Mouse (Mus musculus) G1E (cell line): ENCODE results near the gene Rsrc1. TPM values are rescaled to one million over a fixed set of nuclear protein-coding genes. Genes with fewer than 3 reads are reported as not detected.

ENCODE experiments used
- ATAC-seq: 2 replicates; pipeline ENCODE4 v1.8.0; 2016; ENCODE audit warnings: mild to moderate bottlenecking; ENCODE audit not compliant: insufficient number of reproducible peaks, poor library complexity, low FRiP score, severe bottlenecking; ENCODE audit errors: extremely low read depth
- DNase-seq: peaks from one replicate; pipeline ENCODE4 v3.0.0; 2012; ENCODE audit warnings: low spot score
- H3K27me3 ChIP-seq: 2 replicates; pipeline ENCODE4 v1.6.1; 2012; ENCODE audit warnings: mild to moderate bottlenecking, low read length, inconsistent platforms; ENCODE audit not compliant: insufficient read depth
- H3K36me3 ChIP-seq: replicated peaks from 2 replicates; pipeline ENCODE3; 2012; ENCODE audit warnings: mild to moderate bottlenecking, inconsistent platforms
- H3K4me1 ChIP-seq: 2 replicates; pipeline ENCODE4 v1.6.1; 2012; ENCODE audit warnings: low read depth, low read length, inconsistent platforms, mixed read lengths; ENCODE audit not compliant: insufficient read depth
- H3K4me3 ChIP-seq: 2 replicates; pipeline ENCODE4 v1.5.1; 2012; ENCODE audit warnings: low read depth, mild to moderate bottlenecking, inconsistent platforms, low read length, moderate library complexity, mixed read lengths
- H3K9me3 ChIP-seq: replicated peaks from 2 replicates; pipeline ENCODE4 v1.6.1; 2012; ENCODE audit warnings: inconsistent platforms
- CTCF ChIP-seq: IDR thresholded peaks from 2 replicates; pipeline ENCODE4 v1.5.1; 2012; ENCODE audit warnings: low read depth, low read length, inconsistent platforms, mixed read lengths
- GATA1 ChIP-seq: IDR thresholded peaks from 2 replicates; pipeline ENCODE4 v1.6.1; 2012; ENCODE audit warnings: borderline replicate concordance, low read length, inconsistent platforms, mixed read lengths
- GATA2 ChIP-seq: IDR thresholded peaks from 2 replicates; pipeline ENCODE4 v1.6.1; 2012; ENCODE audit warnings: low read depth, low read length, inconsistent platforms, borderline replicate concordance
- POLR2AphosphoS5 ChIP-seq: IDR thresholded peaks from 2 replicates; pipeline ENCODE4 v1.6.1; 2012; ENCODE audit warnings: low read depth, low read length, inconsistent platforms; ENCODE audit not compliant: insufficient replicate concordance
- TAL1 ChIP-seq: conservative IDR thresholded peaks from 2 replicates; pipeline ENCODE4 v1.6.1; 2012; ENCODE audit warnings: low read depth, low read length, inconsistent platforms, mixed read lengths
- polyA plus RNA-seq: library from polyadenylated mRNA; stranded (reverse); fragments of >175 nt; gene quantifications from 2 replicates; pipeline ENCODE4 v1.2.3, GENCODE M21; 2012
- total RNA-seq, 2 experiments: library from RNA; stranded (forward) in 1 of 2; stranded (reverse) in 1 of 2; fragments of 200-1000 nt in 1 of 2; fragments of >200 nt in 1 of 2; fragmentation: Nextera tagmentation in 1 of 2; gene quantifications; 2 replicates each; pipeline ENCODE4 v1.2.3; 2014 to 2017

Gene Rsrc1
- total and polyA plus RNA-seq, 3 experiments: 21.9 to 63.7 (median 43.0) TPM

DNA sequence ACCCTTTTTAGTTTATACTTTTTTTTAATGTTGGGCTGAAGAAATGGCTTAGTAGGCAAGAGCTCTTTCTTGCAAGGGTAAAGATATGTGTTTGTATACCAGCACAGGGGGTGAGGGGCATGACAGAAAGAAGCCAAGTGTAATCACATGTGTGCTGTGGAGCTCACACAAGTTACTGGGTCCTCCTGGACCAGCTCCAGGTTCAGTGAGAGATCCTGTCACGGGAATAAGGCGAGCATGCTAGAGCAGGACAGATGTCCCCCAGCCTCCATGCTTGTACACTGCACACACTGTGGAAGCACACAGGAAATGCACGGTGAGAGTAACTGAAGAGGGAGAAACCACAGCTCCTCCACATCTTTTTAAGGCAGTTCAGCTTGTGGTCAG, 371.6 kb downstream of the Rsrc1 start:
- ATAC-seq (no peak), DNase-seq (no peak)
- no peak for TF ChIP-seq GATA1
- no peak for TF ChIP-seq CTCF
- Histone ChIP-seq H3K4me1 (no peaks in the 10 kb centered on the region), H3K9me3 (no peaks in the 10 kb centered on the region), H3K36me3 (peaks cover 26% of the 10 kb centered on the region), H3K4me3 (no peak overlapping the region), H3K27me3 (no peaks in the 10 kb centered on the region)

DNA sequence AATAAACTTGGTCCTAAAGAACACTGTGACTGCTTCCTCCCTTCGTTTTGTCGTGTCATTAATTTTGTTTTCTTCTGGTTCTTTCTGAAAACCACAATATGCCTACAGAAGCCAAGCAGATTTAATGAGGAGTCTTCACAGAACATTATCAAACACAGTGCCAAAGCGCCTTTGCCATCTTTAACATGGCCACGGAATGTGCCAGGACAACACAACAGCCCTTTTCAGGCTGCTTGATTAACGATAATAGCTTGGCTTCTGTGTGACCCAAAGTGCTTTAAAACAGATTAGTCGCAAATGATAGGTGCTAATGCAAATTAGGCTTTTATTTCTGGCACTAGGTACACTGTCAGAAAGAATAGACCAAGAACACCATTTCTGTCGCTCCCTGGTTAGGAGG, 377.2 kb downstream of the Rsrc1 start:
- no peak overlapping the region for H3K4me3 ChIP-seq
- no peak for ATAC-seq
- H3K4me1 ChIP-seq: no peaks in the 10 kb centered on the region
- H3K36me3 ChIP-seq: peaks cover 22% of the 10 kb centered on the region
- DNase-seq: no peak
- H3K9me3 ChIP-seq: no peaks in the 10 kb centered on the region
- TF ChIP-seq GATA2 (no peak), TAL1 (no peak), POLR2AphosphoS5 (no peak), CTCF (no peak)
- H3K27me3 ChIP-seq: no peaks in the 10 kb centered on the region

DNA sequence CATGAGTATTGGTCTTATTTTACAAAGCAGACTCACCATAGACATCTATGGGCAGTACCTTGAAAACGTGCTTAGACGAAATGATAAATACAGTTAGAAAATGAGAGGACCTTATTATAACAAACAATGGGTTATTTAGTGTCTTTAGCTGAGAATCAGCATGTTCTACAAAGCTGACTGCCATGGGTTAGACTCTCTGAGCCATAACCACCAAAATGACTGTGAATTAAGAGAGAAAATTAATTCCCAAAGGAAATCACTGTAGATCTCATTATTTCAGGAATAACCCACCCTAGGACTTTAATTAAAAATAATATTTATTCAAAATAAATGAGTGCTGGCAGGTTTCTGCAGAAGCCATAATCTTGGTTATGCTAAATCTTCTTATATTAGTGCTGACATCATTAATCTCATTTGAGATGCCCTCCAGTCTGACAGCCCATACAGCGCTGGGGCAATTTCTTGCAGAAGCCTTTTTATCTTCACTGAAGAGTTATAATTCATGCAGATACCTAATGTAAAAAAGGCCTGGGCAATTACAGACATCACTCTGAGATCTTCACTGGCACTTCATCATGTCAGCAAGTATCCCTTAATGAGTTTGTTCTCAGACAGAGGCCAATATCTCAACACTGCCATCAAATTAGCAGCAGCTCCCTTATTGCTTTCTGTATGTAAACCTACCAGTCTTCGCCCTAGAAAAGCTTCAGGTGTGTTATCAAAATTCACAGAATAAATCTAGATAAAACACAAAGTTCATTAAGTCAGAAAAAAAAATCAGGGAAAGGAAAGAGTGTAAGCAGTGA, 385.1 kb downstream of the Rsrc1 start:
- DNase-seq: no peak
- Histone ChIP-seq H3K36me3 (peaks cover 2% of the 10 kb centered on the region), H3K4me1 (no peaks in the 10 kb centered on the region), H3K27me3 (0 out of 2 replicates have a peak, but pooled peaks cover 2% of the 10 kb centered on the region), H3K4me3 (no peak overlapping the region), H3K9me3 (no peaks in the 10 kb centered on the region)
- no peak for TF ChIP-seq TAL1
- no peak for ATAC-seq

DNA sequence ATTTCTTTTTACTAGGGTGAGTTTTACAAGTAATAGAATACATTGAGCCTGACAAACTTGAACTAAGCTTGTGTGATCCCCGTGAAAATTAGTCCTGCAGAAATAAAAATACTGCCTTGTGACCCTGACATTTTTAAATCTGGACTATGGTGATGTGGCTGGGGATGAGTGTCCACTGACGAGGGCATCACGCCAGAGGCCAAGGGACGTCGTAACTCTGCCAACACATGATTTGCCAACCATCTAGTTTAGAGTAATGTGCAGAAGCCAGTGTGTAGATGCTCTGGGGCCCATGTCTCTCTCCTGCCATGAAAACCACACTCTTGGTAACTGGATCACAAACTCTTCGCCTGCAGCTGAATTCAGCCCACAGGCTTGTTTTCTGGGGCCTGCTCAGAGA, 386.3 kb downstream of the Rsrc1 start:
- no peak for ATAC-seq
- no peak for DNase-seq
- H3K9me3 ChIP-seq: no peaks in the 10 kb centered on the region
- TF ChIP-seq POLR2AphosphoS5: no peak
- H3K27me3 ChIP-seq: 0 out of 2 replicates have a peak, but pooled peaks cover 2% of the 10 kb centered on the region
- H3K4me3 ChIP-seq: no peak overlapping the region
- H3K4me1 ChIP-seq: no peaks in the 10 kb centered on the region
- H3K36me3 ChIP-seq: no peaks in the 10 kb centered on the region

DNA sequence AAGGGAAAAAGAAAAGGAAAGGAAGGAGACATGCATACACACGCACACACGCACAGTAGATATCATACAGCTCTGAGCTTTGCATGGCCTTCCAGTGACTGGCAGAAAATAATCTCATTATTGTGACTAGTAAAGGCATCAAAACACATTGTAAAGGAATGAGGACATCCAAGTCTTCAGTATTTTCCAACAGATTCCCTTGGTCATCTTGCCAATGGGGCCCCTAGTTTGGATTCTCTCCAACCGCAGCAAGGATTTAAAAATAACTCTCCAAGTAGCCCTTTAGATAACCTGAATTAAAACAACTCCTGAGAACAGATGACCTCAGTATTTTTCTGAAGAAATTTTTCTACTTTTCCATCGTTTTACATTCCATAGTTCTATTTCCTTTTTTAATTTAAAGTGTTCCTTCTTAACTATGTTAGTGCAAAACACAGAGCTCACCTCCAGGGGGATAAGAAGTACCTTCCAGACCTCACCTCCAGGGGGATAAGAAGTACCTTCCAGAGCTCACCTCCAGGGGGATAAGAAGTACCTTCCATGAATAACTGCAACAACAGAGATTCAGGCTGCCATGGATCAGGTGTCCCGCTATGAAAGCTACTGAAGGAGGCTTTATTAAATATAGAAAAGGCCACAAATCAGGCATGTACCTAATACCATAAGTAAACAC, 388.4 kb downstream of the Rsrc1 start:
- peaks cover 8% of the 10 kb centered on the region; the same call in 1 of the 2 replicates for H3K27me3 ChIP-seq
- DNase-seq: no peak
- no peak overlapping the region for H3K4me3 ChIP-seq
- no peaks in the 10 kb centered on the region for H3K4me1 ChIP-seq
- no peak for ATAC-seq
- H3K9me3 ChIP-seq: peaks cover 5% of the 10 kb centered on the region; the same call in 1 of the 2 replicates
- no peaks in the 10 kb centered on the region for H3K36me3 ChIP-seq
- TF ChIP-seq TAL1 (no peak), CTCF (no peak), POLR2AphosphoS5 (no peak), GATA1 (no peak), GATA2 (no peak)

DNA sequence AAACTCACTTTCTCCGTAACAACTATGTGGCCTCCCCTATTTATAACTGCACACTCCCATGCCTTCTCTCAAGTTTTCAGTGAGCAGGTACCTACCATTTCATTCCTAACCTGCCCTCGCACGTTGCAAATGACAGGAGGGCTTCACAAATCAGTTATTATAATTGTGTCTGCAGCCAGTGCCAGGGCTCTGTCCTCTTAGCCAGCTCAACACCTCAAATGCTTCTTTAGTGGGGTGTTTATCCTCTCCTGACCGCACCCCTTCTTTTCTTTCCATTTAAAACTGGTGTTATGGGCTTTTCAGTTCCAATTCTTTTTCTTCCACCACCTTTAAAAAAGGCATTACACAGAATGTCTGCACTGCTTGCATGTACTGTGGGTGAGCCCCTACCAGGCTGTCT, 391.0 kb downstream of the Rsrc1 start:
- ATAC-seq: no peak
- TF ChIP-seq GATA2 (no peak), TAL1 (no peak), GATA1 (no peak), CTCF (no peak), POLR2AphosphoS5 (no peak)
- no peak for DNase-seq

DNA sequence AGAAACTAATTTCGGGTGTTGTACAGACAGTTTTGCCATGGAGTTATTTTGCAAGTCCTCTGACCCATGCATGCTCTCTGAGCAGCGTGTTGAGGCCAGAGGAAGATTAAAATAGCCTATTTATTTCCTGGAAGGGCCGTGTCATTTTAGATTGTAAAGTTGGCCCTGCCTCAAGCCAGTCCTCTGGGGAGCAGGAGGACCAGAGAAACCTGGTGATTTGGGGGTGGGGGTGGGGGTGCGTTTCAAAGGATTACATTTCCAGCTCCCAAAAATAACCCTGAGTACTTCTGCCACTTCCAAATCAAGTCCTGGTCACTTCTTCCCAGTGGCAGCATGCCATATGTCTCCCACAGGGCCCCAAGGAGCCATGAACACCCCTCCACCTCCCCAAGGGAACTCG, 391.6 kb downstream of the Rsrc1 start:
- ATAC-seq (no peak), DNase-seq (no peak)
- Histone ChIP-seq H3K4me3 (no peak overlapping the region), H3K27me3 (peaks cover 5% of the 10 kb centered on the region; the same call in 1 of the 2 replicates), H3K4me1 (no peaks in the 10 kb centered on the region), H3K36me3 (no peaks in the 10 kb centered on the region), H3K9me3 (peaks cover 5% of the 10 kb centered on the region; the same call in 1 of the 2 replicates)
- TF ChIP-seq GATA1 (no peak), TAL1 (no peak)

More for the DNA sequence above, 391.0 kb downstream of the Rsrc1 start:
- Histone ChIP-seq H3K4me1 (no peaks in the 10 kb centered on the region), H3K27me3 (peaks cover 5% of the 10 kb centered on the region; the same call in 1 of the 2 replicates), H3K9me3 (peaks cover 5% of the 10 kb centered on the region; the same call in 1 of the 2 replicates), H3K36me3 (no peaks in the 10 kb centered on the region), H3K4me3 (no peak overlapping the region)
